Mouse (Mus musculus): ENCODE measurements around the gene Col28a1.

DNA sequence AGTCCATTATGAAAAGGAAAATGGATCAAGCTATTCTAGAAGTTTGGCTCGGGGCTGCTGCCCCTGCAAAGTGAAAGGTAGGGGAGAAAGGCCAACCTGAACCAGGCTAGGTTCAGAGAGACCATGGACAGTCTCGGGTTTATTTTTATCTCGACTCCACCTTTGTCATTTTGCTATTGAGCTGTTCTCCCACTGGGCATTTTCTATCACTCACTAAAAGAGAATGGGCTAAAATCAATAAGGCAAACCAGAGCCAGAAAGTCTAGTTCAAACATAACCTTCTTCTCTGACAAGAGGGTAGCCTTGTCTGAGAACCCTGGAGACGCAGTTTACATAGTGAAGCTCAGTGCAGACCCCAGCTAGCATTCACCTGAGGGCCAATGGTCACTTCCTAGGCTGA, 163.7 kb downstream of the Col28a1 start:
- TF ChIP-seq CTCF (IDR thresholded peaks at IDR 0.05; ENCODE audit: low read depth) (no peak), EP300 (IDR thresholded peaks at IDR 0.05; ENCODE audit: low read depth) (no peak)
